Mouse (Mus musculus) E14TG2a.4 (cell line): ENCODE data around the gene Ceacam3.

Experiments used
- CTCF ChIP-seq: conservative IDR thresholded peaks from 2 replicates; pipeline ENCODE4 v1.5.1; 2014; ENCODE audit warnings: low read length
- NANOG ChIP-seq: IDR thresholded peaks from 2 replicates; pipeline ENCODE4 v1.6.1; 2014; ENCODE audit warnings: borderline replicate concordance, low read length, mixed read lengths
- POU5F1 ChIP-seq: IDR thresholded peaks from 2 replicates; pipeline ENCODE4 v1.6.1; 2014; ENCODE audit warnings: low read length, borderline replicate concordance

GRCm38 (mm10) chr7:17205530-17206184 is 55.6 kb downstream of the Ceacam3 start:
- TF ChIP-seq CTCF = peak; percentile 55
- TF ChIP-seq POU5F1 = no peak
- TF ChIP-seq NANOG = no peak
